Mouse (Mus musculus) heart, postnatal 25 days (tissue): Measurements from ENCODE around the gene Sox5. TPM values are rescaled to one million over a fixed set of nuclear protein-coding genes. Genes with fewer than 3 reads are reported as not detected.

Experiments used
- DNase-seq: peaks from one replicate; pipeline ENCODE4 v3.0.0; 2022; ENCODE audit warnings: low spot score
- intact Hi-C: fragments of 180-260 bp; cut with DNase I; formaldehyde crosslinking; loops from one replicate; pipeline ENCODE4 v1.15.1; 2025
- total RNA-seq, 2 experiments: library from RNA; stranded (reverse); gene quantifications; 2 replicates each; pipeline ENCODE4 v1.2.3; 2021

The Sox5 gene
- total RNA-seq, 2 experiments from 2014 or later = 2.8 to 2.9 TPM

DNA sequence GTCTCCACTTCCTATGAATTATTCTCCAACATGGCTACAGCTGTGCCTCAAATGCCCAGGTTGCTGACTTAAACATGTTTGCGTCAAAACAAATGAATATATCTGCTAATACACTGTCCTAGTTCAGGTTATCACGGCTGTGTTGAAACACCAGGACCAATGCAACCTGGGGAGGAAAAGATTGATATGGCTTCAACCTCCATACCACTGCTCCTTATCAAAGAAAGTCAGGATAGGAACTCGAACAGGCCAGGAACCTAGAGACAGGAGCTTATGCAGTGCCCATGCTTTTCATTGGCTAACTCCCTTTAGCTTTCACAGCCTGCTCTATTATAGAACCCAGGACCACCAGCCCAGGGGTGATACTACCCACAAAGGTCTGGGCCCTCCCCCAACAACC lies 606.2 kb downstream of the Sox5 start:
- DNase-seq = no peak
- intact Hi-C loops = no loop called here

DNA sequence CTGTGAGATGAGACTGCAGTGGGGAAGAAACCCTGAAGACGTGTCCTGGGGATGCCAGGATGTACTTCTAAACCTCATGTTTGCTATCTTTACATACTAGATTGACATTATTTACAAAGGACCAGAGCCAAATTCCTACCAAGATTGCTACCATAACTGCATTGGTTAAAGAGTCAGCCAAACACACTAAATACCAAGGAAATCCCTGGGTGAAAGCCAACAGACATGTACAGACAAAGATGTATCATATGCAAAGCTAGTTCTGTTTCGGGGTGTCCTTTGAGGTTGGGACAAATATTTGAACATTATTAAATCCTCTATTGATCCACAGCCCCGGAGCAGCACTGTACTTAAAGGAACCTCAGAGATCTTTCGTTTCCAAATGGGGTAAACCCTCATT lies 611.2 kb downstream of the Sox5 start:
- no peak for DNase-seq
- intact Hi-C loops = no loop called here

DNA sequence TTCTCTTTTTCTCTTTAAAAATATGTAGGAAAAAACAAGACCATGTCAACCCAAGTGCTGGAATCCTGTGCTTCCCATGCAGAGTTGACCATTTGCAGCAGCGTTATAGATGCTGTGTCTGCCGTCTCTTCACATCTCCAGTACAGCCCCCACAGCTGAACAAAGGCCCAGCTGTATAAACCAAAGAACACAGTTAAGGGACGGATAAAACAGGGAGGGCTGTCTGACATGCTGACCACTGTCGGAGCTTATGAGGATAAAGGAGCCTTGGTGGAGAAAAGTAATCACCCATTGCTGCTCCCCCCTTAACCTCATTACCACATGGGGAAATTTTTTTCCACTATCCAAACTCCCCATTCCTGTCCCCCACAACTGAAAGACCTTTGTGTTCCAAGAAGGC lies 612.0 kb downstream of the Sox5 start:
- DNase-seq = no peak
- intact Hi-C loops = no loop called here

DNA sequence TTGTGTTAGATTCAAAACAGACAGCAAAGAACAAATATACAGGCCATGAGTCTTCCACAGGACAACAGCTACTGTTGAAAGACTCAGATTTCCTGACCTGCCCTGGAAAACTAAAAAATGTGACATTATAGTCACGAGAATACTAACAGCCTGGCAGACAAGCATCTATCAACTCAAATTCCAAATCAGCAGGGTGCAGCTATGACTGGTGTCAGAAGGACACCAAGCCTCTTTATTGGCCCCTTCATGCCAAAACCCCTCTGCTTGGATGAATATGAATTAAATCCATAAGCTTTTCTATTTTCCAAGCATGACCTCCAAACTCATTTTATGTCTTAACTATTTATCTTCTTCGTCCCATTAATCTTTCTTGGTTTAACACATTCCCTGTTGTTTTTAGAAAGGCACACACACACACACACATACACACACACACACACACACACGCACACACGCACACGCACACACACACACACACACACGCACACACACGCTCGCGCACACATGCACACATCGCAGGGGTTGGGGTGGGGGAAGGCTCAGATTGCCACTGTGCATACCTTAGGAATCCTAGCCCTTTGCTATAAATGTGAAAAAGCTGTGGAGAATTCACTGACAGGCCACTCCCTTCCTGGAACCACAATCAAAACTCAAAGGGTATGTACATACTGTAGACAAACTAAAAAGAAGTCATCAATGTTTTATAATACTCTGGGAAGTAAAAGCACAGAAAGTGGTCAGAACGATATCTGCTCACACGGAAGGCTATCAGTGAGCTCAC lies 612.9 kb downstream of the Sox5 start:
- no peak for DNase-seq
- intact Hi-C loops = no loop called here

DNA sequence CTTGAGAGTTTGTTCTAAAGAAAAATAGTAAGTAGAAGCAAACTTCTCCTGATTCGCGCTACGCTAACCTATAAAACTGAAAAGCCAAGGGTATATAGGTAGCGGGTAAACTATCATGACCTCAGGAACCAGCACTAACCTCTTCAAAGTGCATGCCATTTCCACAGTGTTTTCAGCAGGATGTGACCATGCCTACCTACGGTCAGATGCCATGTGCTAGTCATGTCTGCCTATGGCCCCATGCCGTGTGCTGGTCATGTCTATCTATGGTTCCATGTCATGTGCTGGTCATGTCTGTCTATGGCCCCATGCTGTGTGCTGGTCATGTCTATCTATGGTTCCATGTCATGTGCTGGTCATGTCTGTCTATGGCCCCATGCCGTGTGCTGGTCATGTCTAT lies 614.7 kb downstream of the Sox5 start:
- intact Hi-C loops = no loop called here
- no peak for DNase-seq

DNA sequence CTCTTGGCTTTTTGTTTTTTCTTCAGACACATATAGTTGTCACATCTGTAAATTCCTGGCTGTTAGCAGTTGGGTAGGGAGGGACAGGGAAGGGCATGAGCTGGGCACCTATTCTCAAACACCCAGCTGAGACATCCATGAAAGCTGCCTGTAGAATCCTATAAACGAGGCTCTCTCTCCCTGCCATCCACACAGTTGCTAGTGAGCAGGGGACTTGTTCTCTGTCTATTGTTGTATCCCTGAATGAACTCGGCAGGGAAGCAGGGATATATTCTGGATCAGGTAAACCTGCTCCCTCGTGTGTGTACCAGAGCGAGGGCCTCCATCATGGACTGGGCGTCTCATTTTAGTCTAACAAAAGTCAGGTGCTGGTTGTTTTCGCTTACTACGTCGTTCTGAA lies 615.1 kb downstream of the Sox5 start:
- no peak for DNase-seq
- intact Hi-C loops = no loop called here

DNA sequence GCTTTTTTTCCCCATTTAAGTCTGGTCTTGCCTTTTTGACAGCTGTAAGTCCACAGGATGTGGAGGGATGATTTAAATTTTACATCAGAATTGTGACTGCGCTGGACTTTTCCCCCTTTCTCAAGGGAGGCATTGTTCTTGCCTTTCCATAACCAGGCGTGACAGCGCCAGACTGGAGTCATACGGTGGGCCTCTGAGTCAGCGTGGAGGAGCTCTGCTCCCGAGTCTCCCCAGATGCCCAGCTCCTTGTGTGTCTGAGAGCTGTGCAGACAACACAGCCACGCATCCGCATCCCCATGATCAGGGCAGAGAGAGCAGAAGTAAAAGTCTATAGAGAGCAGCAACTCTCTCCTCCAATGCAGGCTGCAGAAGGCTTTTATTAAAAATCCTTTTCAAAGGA lies 615.7 kb downstream of the Sox5 start:
- intact Hi-C loops = no loop called here

DNA sequence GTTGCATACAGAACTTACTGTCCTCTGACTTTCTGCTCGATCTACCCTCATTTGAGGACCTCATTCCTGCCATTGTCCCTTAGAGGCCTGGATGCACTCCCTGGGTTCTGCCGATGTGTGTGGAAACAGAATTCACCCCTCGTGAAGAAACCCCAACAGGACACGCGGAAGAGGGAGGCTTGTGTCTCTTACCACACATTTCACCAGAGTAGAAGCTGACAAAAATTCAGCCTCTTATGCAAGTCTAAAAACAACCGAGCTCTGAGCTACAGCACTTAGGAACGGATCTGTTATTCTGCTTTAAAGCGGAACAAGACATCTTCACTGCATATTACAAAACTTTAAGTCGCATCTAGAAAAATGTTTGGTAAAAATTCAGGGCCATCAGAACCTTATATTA lies 618.3 kb downstream of the Sox5 start:
- no peak for DNase-seq
- intact Hi-C loops = no loop called here

More for the DNA sequence above, 615.7 kb downstream of the Sox5 start:
- peak; percentile 11 for DNase-seq

DNA sequence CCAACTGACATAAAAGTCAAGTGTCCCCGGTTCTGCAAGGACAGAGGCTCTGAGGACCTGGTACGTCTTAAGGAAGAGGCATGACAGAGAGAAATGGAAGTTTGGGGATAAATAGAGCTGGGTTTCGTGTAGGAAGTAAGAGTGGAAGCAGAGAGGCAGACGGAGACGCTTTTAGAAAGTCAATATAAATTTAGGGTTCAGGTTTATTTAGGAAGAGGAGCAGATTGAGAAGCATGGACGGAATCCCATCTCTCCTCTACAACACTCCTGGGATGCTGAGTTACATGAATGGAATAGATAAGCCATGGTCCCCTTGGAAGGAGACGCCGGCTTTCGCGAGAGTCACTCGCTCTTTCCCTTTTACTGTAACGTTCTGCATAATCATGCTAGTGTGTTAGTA lies 623.1 kb downstream of the Sox5 start:
- no peak for DNase-seq
- intact Hi-C loops = no loop called here

DNA sequence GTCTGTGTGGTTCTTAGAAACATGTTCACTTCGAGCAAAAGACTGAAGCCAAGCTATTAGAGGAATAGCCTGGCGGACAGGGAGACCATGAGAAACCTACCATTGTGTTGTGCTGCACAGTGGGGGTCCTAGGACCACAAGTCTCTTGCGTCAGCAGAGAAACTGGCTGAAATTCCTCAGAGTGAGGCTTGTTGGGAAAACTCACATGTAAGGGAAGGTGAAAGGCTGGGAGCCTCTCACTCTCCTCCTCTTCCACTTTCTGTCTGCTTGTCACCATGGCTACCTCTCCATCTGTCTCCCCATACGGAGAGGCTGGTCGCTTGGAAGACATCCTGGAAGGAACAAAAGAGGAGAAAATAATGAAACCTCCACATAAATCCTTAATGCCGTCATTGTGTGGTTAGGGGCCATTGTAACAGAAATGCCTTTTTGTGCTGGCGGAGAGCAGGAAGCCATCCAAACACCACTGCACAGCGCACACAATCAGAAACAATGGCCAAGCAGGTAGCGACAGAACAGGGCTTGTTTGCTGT lies 626.8 kb downstream of the Sox5 start:
- intact Hi-C loops = no loop called here
- DNase-seq = no peak

DNA sequence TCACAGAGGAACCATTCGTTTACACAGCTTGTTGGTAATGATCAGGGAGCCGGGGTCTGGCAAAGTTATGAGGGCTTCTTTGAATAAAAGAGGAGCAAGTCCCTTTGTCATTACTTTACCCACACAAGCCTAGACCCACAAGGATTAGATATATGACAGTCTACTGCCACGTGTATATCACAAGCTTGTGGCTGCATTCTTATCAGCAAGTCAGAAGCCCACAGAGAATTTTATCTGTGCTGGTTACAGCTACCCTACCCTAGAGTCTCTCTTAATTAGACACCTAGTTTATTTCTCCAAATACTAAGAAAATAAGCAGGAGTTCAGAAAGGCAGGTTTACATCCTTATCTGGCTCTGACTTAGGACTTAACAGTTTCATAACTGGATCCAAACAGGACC lies 629.8 kb downstream of the Sox5 start:
- DNase-seq = no peak
- intact Hi-C loops = no loop called here

DNA sequence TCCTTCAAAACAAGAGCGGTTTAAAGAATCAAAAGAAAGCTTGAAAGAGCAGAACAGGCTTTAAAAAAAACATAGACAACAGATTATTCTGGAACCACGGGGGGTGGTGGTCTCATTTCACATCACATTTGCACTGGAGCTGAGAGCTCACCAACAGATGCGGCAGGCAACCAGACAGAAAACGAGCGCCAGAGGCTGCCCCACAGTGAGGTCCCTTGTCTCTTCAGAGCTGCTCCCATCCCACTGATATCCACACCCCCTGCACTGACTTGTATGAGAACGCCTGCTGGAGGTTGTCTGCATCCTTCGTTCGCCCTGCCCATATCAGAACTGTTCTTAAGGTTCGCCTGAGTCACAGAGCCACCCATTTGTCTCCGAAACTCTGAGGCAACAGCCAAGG lies 630.7 kb downstream of the Sox5 start:
- intact Hi-C loops = no loop called here
- DNase-seq = no peak

DNA sequence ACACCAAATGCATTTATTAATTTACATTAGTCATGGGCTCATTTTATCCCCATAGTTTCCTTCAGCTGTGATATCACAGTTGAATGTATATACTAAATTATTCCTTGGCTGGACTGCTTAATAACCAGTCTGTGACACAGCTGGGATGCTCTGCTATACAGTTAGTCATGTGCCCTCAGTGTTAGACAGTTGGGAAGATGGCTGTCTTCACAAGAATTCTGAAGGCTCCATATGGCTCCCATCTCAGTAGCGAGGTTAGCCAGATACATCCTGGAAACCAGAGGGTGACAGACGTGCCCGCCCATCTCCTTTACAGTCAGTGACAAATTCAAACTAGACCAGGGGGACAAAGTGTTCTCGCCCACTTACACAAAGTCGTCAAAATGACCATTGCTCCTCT lies 644.4 kb downstream of the Sox5 start:
- intact Hi-C loops = no loop called here
- DNase-seq = no peak

DNA sequence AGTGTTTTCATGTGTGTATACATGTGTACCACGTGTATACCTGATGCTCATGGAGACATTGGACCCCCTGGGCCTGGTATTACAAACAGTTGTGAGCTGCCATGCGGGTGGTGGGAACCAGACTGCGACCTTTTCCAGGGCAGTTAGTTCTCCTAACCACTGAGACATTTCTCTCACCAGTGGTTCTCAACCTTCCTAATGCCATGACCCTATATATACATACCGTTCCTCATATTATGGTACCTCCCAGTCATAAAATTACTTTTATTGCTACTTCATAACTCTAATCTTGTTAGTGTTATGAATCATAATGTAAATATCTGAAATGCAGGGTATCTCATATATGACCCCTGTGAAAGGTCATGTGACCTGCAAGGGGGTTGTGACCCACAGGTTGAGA lies 644.9 kb downstream of the Sox5 start:
- DNase-seq = no peak
- intact Hi-C loops = no loop called here

DNA sequence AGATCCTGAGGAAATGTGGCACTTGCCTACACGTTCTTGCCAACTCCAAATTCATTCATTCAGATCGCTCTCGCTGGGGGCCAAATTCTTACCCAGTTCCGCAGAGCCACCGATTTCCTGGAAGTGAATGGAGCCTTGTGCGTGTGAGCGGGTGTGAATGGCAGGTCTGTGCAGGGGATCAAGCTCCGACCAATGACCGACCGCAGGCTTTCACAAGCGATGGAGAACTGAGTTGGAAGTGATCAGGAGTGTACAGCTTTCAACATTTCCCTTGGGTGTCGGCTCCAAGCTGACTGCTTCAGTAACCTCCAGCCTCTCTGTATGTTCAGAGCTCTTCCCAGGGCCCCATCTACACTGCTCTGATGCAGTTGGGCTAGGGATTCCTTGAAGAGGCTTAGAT lies 651.9 kb downstream of the Sox5 start:
- intact Hi-C loops = no loop called here
- no peak for DNase-seq

DNA sequence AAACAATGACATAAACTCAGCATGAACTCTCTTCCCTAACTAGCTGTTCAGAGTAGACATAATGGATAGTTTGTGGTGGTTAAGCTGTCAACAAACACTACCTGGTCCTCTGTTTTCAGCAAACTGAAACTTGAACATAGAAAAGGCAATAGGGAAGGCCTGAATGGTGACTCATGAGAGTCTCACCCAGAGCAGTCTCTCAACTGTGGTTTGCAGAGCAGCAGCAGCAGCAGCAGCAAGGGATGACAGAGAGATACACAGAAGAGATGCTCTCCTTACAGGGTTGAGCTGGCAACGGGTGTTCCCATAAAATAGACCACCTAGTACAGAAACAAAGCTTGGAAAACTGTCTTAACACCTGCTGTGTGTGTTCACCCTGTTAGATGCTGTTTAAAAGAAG lies 661.8 kb downstream of the Sox5 start:
- intact Hi-C loops = no loop called here
- DNase-seq = no peak

DNA sequence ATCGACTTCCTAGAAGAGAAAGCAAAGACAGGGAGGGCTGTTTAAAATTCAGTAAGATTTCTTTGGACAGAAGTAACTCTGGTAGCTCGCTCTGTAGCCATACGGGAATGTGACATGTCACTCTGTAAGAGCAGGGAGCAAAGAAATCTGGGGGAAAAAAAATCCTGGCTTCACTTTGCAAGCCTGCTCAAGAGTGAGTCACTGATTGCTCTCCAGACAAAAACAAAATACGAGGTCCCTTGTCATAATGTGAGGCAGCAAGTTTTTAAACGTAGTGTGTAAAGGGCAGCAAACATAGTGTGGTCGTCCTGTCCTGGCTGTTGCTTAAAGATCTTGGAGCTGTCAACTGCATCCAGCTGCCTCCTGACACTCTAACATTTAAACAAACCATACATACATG lies 665.1 kb downstream of the Sox5 start:
- intact Hi-C loops = no loop called here
- no peak for DNase-seq

DNA sequence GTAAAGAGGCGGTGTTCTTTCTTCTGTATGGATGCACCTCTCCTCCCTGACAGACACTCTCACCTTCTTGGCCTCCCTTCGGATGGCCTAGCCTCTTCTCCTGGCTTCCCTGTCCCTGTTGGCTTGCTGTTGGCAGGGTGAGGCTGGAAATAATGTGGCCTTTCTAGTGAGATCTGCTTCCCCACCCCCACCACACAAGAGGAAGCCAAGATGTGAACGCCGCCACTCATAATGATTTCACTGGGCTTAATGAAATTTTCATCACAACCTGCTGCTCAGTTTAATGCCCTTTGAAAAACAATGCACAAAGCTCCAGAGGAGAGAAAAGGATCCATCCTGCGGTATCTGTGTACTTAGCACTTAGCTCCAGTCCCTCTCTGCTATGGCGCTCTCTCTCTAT lies 670.2 kb downstream of the Sox5 start:
- DNase-seq = no peak
- intact Hi-C loops = no loop called here

DNA sequence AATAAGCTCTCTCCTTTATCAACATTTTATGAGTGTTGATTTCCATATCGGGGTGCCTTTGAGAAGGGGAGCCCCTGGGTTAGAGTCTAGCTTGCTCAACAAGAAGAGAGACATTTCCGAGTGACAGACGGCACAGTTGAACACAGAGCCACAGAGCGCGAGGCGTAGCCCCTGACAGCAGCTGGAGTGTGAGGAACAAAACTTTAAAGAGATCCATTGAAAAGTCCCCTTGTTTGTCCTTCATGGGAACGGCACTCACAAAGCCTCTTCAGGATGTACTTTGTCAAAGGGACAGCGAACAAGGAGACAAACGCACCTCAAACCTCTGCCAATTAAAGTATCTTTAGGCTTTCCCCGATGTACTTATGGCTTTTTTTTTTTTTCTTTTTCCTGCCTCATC lies 674.9 kb downstream of the Sox5 start:
- DNase-seq = no peak
- intact Hi-C loops = no loop called here

DNA sequence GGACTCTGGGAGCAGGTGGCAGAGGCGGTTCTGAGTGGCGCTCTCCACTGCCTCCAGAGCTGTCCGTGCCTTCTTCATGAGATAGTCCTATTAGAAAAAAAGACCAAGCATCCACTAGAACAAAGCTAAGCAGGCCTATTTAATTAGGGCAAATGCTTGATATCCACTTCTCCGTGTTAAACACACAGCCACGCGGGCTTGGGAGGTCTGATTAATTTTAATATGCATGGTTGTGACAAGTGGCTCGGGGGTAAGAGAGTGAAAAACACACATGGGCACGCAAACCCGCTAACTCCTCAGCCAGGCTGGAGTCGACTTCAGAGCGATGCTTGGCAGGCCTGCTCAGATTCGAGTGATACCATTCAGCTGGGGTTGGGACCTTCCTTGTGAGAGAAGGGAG lies 676.1 kb downstream of the Sox5 start:
- DNase-seq = no peak
- intact Hi-C loops = no loop called here

DNA sequence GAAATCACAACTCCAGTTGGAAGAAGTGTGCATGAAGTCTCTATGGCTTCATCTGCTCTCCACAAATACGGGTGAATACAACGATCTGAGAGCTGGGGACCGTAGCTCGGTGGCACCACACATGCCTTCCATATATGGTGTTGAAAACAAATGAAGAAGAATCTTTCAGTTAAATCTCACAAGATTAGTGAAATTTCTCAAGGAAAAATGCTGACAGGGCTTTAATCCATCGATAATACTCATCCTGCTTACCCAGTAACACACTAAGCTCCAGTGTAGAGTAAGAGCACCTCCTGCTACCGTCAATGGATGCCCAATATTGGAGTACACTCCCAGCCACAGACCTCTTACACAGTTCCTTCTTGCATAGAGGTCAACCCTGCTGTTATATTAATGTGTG lies 678.2 kb downstream of the Sox5 start:
- intact Hi-C loops = no loop called here
- DNase-seq = no peak

DNA sequence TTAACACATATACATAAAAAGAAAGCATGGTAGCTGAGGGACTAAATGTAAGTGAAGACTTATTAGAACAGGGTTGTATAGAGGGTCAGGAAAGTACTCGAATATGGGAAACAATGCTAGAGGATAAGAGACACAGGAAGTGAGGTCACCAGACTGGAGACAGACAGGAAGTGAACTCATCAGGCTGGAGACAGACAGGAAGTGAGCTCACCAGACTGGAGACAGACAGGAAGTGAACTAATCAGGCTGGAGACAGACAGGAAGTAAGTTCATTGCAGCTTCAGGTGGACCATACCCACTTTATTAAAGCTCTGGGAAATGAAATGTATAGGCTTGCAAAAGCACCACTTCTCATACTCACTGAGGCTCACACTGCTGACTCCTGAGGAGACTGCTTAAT lies 680.9 kb downstream of the Sox5 start:
- no peak for DNase-seq
- intact Hi-C loops = no loop called here
